Mouse (Mus musculus) ES-E14 (cell line): Measurements from ENCODE around the gene Tmem254b. TPM values are rescaled to one million over a fixed set of nuclear protein-coding genes. Genes with fewer than 3 reads are reported as not detected.
"Not testable (repeated sequence)": the region's sequence is repeated elsewhere in the genome, so short reads cannot be mapped to it uniquely, and the experiment has no call there.

Experiments used
- DNase-seq: peaks from one replicate; pipeline ENCODE4 v3.0.0-alpha.2; 2013; ENCODE audit warnings: low read depth, low spot score
- H3K27ac ChIP-seq: 2 replicates; pipeline ENCODE4 v1.5.1; 2012; ENCODE audit warnings: low read depth, mild to moderate bottlenecking, low read length, moderate library complexity, mixed read lengths; ENCODE audit not compliant: poor library complexity, insufficient read depth, severe bottlenecking
- H3K36me3 ChIP-seq: 2 replicates; pipeline ENCODE4 v1.6.1; 2012; ENCODE audit warnings: mild to moderate bottlenecking, low read length, moderate library complexity, mixed read lengths; ENCODE audit not compliant: control insufficient read depth, poor library complexity, insufficient read depth, severe bottlenecking
- H3K4me1 ChIP-seq, 2 experiments: fragments of 150-350 bp in 1 of 2; sonication (generic) in 1 of 2; 2 replicates each; pipeline ENCODE4 v1.6.1; 2012; ENCODE audit warnings: low read length in 2 of 2, mild to moderate bottlenecking in 1 of 2, mixed read lengths in 1 of 2; ENCODE audit not compliant: control insufficient read depth in 2 of 2, insufficient read depth in 2 of 2, poor library complexity in 1 of 2
- H3K4me3 ChIP-seq, 2 experiments: fragments of 150-350 bp in 1 of 2; sonication (generic) in 1 of 2; 2 replicates each; pipeline ENCODE4 v1.5.1; 2012; ENCODE audit warnings: low read length in 2 of 2, low read depth in 1 of 2, mild to moderate bottlenecking in 1 of 2, mixed read lengths in 1 of 2; ENCODE audit not compliant: insufficient read depth in 1 of 2, poor library complexity in 1 of 2, severe bottlenecking in 1 of 2
- H3K9ac ChIP-seq: 2 replicates; pipeline ENCODE4 v1.6.1; 2012; ENCODE audit warnings: low read depth, mild to moderate bottlenecking, low read length, mixed read lengths; ENCODE audit not compliant: poor library complexity, insufficient read depth, severe bottlenecking
- H3K9me3 ChIP-seq: fragments of 150-350 bp; sonication (generic); 2 replicates; pipeline ENCODE4 v1.6.1; 2012; ENCODE audit warnings: low read depth, mild to moderate bottlenecking, low read length; ENCODE audit not compliant: control insufficient read depth, insufficient read depth
- in situ Hi-C, 2 experiments: fragments of 600-800 bp; cut with MboI; formaldehyde crosslinking; loops; one replicate each; pipeline ENCODE4 v1.15.1; 2025; ENCODE audit warnings: low sequenced_read_pairs in 2 of 2, inconsistent platforms in 1 of 2; ENCODE audit not compliant: unreplicated experiment in 2 of 2
- total RNA-seq: library from RNA; depleted of rRNA; stranded (reverse); fragments of 300-350 nt; gene quantifications from 2 replicates; pipeline ENCODE4 v1.2.3, GENCODE M21; 2012; rRNA removed

Gene Tmem254b
- total RNA-seq, result 5.4 and 5.5 TPM in 2 replicates

- in situ Hi-C loops, H3K27ac ChIP-seq, H3K4me3 ChIP-seq, H3K9ac ChIP-seq, H3K4me1 ChIP-seq, H3K9me3 ChIP-seq, H3K36me3 ChIP-seq, DNase-seq: not testable (repeated sequence)
These were observed at the start of gene Tmem254b for GRCm38 (mm10) chr14:26206926-26207247. Gene Tmem254b (minus strand): TSS chr14:26207041.

GRCm38 (mm10) chr14:26237183-26237582 lies 30.3 kb upstream of the Tmem254b start:
- DNase-seq, H3K9ac ChIP-seq, H3K4me1 ChIP-seq, H3K36me3 ChIP-seq, in situ Hi-C loops, H3K27ac ChIP-seq, H3K9me3 ChIP-seq, H3K4me3 ChIP-seq: not testable (repeated sequence)

GRCm38 (mm10) chr14:26216233-26217000 lies 9.6 kb upstream of the Tmem254b start:
- H3K4me1 ChIP-seq, DNase-seq, H3K4me3 ChIP-seq, in situ Hi-C loops, H3K36me3 ChIP-seq, H3K9me3 ChIP-seq, H3K27ac ChIP-seq, H3K9ac ChIP-seq: not testable (repeated sequence)

GRCm38 (mm10) chr14:26206197-26206925 lies 480 bp downstream of the Tmem254b start:
- H3K27ac ChIP-seq, H3K4me3 ChIP-seq, H3K36me3 ChIP-seq, H3K9ac ChIP-seq, in situ Hi-C loops, DNase-seq, H3K9me3 ChIP-seq, H3K4me1 ChIP-seq: not testable (repeated sequence)

GRCm38 (mm10) chr14:26197851-26198250 lies 9.0 kb downstream of the Tmem254b start:
- H3K4me3 ChIP-seq, DNase-seq, H3K4me1 ChIP-seq, H3K9ac ChIP-seq, H3K9me3 ChIP-seq, H3K27ac ChIP-seq, H3K36me3 ChIP-seq, in situ Hi-C loops: not testable (repeated sequence)

GRCm38 (mm10) chr14:26188361-26188760 lies 18.5 kb downstream of the Tmem254b start:
- DNase-seq, H3K4me1 ChIP-seq, H3K4me3 ChIP-seq, H3K9me3 ChIP-seq, H3K36me3 ChIP-seq, H3K27ac ChIP-seq, in situ Hi-C loops, H3K9ac ChIP-seq: not testable (repeated sequence)

- DNase-seq, in situ Hi-C loops, H3K9ac ChIP-seq, H3K4me1 ChIP-seq, H3K27ac ChIP-seq, H3K36me3 ChIP-seq, H3K9me3 ChIP-seq, H3K4me3 ChIP-seq: not testable (repeated sequence)
These were observed 20.2 kb downstream of the Tmem254b start for GRCm38 (mm10) chr14:26186638-26187037.

GRCm38 (mm10) chr14:26182380-26182779 lies 24.5 kb downstream of the Tmem254b start, which contains the start of gene Plac9b:
Gene Plac9b (minus strand): TSS chr14:26182480.
- H3K27ac ChIP-seq, H3K36me3 ChIP-seq, H3K9ac ChIP-seq, DNase-seq, H3K9me3 ChIP-seq, in situ Hi-C loops, H3K4me3 ChIP-seq, H3K4me1 ChIP-seq: not testable (repeated sequence)
